Mouse (Mus musculus): ENCODE results near the gene Ccdc7a. TPM values are rescaled to one million over a fixed set of nuclear protein-coding genes. Genes with fewer than 3 reads are reported as not detected.

Gene Ccdc7a
- total and polyA plus RNA-seq, 2 experiments from 2014 or later: not detected

DNA sequence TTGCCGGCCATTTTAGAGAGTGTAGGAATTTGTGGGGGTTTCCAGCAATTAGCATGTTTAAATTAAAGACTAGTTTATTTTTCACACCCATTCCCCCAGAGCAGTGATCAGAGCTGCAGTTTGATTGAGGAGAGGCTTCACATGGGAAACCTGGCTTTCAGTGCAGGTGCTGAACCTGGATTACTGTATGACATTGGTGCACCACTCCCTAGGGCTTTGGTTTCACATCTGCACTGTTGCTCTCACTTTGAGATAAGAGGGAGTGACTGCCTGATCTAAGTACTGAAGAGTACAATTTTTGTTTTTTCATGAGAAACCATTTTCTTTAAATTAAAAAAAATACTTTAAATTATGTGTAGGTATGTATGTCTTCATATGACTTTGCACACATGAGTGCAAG, 375.3 kb downstream of the Ccdc7a start:
- no peak overlapping the region for H3K4me2 ChIP-seq (ENCODE audit: low read depth, low read length)
- no peak for TF ChIP-seq CTCF (IDR thresholded peaks at IDR 0.05; ENCODE audit: low read depth)
- DNase-seq (ENCODE audit: low spot score) (no peak), ATAC-seq (no peak)
- WGBS: 77% methylated on average over 1 of the region's 1 CpGs
- no peaks in the 10 kb centered on the region for H3K9me3 ChIP-seq (ENCODE audit: low read length)
- H3K4me1 ChIP-seq (ENCODE audit: insufficient read depth, low read length): peaks cover 22% of the 10 kb centered on the region; the same call in 1 of the 2 replicates
- H3K9ac ChIP-seq (replicated peaks; ENCODE audit: low read length): no peak overlapping the region
- no peak overlapping the region for H3K27ac ChIP-seq
- H3K4me3 ChIP-seq (ENCODE audit: low read length): no peak overlapping the region
- no peaks in the 10 kb centered on the region for H3K36me3 ChIP-seq (ENCODE audit: insufficient read depth, low read length)
- no peaks in the 10 kb centered on the region for H3K27me3 ChIP-seq (ENCODE audit: insufficient read depth, low read length)

DNA sequence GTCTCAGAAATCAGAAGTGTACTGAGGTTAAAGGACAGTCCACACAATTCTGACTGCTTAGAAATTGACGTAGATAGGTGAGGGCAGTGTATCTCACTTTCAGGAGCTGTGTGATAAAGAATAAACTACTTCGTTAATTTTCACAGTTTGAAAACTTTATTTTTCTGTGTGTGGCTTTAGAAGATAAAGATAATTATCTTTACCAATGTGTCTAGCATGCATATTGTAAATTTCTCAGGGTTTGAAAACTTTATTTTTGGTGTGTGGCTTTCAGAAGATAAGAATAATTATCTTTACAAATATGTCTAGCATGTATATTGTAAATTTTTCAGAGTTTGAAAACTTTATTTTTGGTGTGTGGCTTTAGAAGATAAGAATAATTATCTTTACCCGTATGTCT, 376.6 kb downstream of the Ccdc7a start:
- no peak overlapping the region for H3K9ac ChIP-seq (replicated peaks; ENCODE audit: low read length)
- H3K4me2 ChIP-seq (ENCODE audit: low read depth, low read length): 0 out of 2 replicates have a peak overlapping the region, but pooled peaks have one; percentile 18
- ATAC-seq: no peak
- DNase-seq (ENCODE audit: low spot score): no peak
- H3K4me1 ChIP-seq (ENCODE audit: insufficient read depth, low read length): peaks cover 22% of the 10 kb centered on the region; the same call in 1 of the 2 replicates
- no peaks in the 10 kb centered on the region for H3K36me3 ChIP-seq (ENCODE audit: insufficient read depth, low read length)
- no peak overlapping the region for H3K4me3 ChIP-seq (ENCODE audit: low read length)
- H3K27ac ChIP-seq: no peak overlapping the region
- TF ChIP-seq CTCF (IDR thresholded peaks at IDR 0.05; ENCODE audit: low read depth): no peak
- H3K27me3 ChIP-seq (ENCODE audit: insufficient read depth, low read length): no peaks in the 10 kb centered on the region
- WGBS: 82% methylated on average over 3 of the region's 3 CpGs
- no peaks in the 10 kb centered on the region for H3K9me3 ChIP-seq (ENCODE audit: low read length)

GRCm38 (mm10) chr8:128686429-128686990, 378.8 kb downstream of the Ccdc7a start:
- Histone ChIP-seq H3K4me3 (ENCODE audit: low read length) (peak overlapping the region; percentile 96), H3K36me3 (ENCODE audit: insufficient read depth, low read length) (no peaks in the 10 kb centered on the region), H3K4me2 (ENCODE audit: low read depth, low read length) (peak overlapping the region; percentile 79), H3K4me1 (ENCODE audit: insufficient read depth, low read length) (peaks cover 22% of the 10 kb centered on the region; the same call in 1 of the 2 replicates), H3K27me3 (ENCODE audit: insufficient read depth, low read length) (no peaks in the 10 kb centered on the region), H3K27ac (peak overlapping the region; percentile 100), H3K9me3 (ENCODE audit: low read length) (no peaks in the 10 kb centered on the region), H3K9ac (replicated peaks; ENCODE audit: low read length) (peak overlapping the region; percentile 97)
- 4% methylated on average over 2 of the region's 2 CpGs for WGBS
- ATAC-seq (no peak), DNase-seq (ENCODE audit: low spot score) (no peak)
- TF ChIP-seq CTCF (IDR thresholded peaks at IDR 0.05; ENCODE audit: low read depth): no peak

- Histone ChIP-seq H3K27ac (peak within 1 kb of the TSS; percentile 100), H3K4me3 (ENCODE audit: low read length) (peak within 1 kb of the TSS; percentile 96), H3K9me3 (ENCODE audit: low read length) (no peaks in the 10 kb centered on the region), H3K4me1 (ENCODE audit: insufficient read depth, low read length) (peaks cover 22% of the 10 kb centered on the region; the same call in 1 of the 2 replicates), H3K4me2 (ENCODE audit: low read depth, low read length) (peak within 1 kb of the TSS; percentile 79), H3K9ac (replicated peaks; ENCODE audit: low read length) (peak within 1 kb of the TSS; percentile 97), H3K27me3 (ENCODE audit: insufficient read depth, low read length) (no peaks in the 10 kb centered on the region), H3K36me3 (ENCODE audit: insufficient read depth, low read length) (no peaks in the 10 kb centered on the region)
- TF ChIP-seq CTCF (IDR thresholded peaks at IDR 0.05; ENCODE audit: low read depth): peak; percentile 47
- ATAC-seq (peak; percentile 97), DNase-seq (ENCODE audit: low spot score) (peak; percentile 96)
- WGBS: under 1% methylated on average over 102 of the region's 113 CpGs
Measured at GRCm38 (mm10) chr8:128685507-128686428, 379.5 kb downstream of the Ccdc7a start, which contains the start of gene Itgb1. Gene Itgb1, plus strand, starts transcription at chr8:128685654.

GRCm38 (mm10) chr8:128684609-128685506, 380.5 kb downstream of the Ccdc7a start:
- H3K9ac ChIP-seq (replicated peaks; ENCODE audit: low read length): peak overlapping the region; percentile 97
- peak overlapping the region; percentile 100 for H3K27ac ChIP-seq
- peak; percentile 71 for DNase-seq (ENCODE audit: low spot score)
- 0 out of 2 replicates have a peak, but pooled peaks cover 14% of the 10 kb centered on the region for H3K4me1 ChIP-seq (ENCODE audit: insufficient read depth, low read length)
- no peak for TF ChIP-seq CTCF (IDR thresholded peaks at IDR 0.05; ENCODE audit: low read depth)
- 4% methylated on average over 25 of the region's 25 CpGs for WGBS
- H3K4me2 ChIP-seq (ENCODE audit: low read depth, low read length): peak overlapping the region; percentile 79
- H3K9me3 ChIP-seq (ENCODE audit: low read length): no peaks in the 10 kb centered on the region
- H3K36me3 ChIP-seq (ENCODE audit: insufficient read depth, low read length): no peaks in the 10 kb centered on the region
- H3K27me3 ChIP-seq (ENCODE audit: insufficient read depth, low read length): no peaks in the 10 kb centered on the region
- H3K4me3 ChIP-seq (ENCODE audit: low read length): peak overlapping the region; percentile 96
- no peak for ATAC-seq

Other genes with a start within 250 kb of the Ccdc7a start
- gene Ccdc7b, start 1.6 kb upstream of the Ccdc7a start, total RNA-seq (2014; rRNA removed): not detected in 2 replicates
- gene Ccdc7b, start 1.6 kb upstream of the Ccdc7a start, polyA plus RNA-seq (2015; fragmentation: Nextera tagmentation; extraction: Ambion mirVana): not detected in 2 replicates
- not detected in 2 replicates for gene Gm10999, start 66.1 kb upstream of the Ccdc7a start, total RNA-seq (2014; rRNA removed)
- gene Gm10999, start 66.1 kb upstream of the Ccdc7a start, polyA plus RNA-seq (2015; fragmentation: Nextera tagmentation; extraction: Ambion mirVana): not detected in 2 replicates
- 7.5 and 19.1 TPM in 2 replicates for gene 2610044O15Rik8, start 168.9 kb upstream of the Ccdc7a start, total RNA-seq (2014; rRNA removed)
- gene 2610044O15Rik8, start 168.9 kb upstream of the Ccdc7a start, polyA plus RNA-seq (2015; fragmentation: Nextera tagmentation; extraction: Ambion mirVana): 16.9 and 17.9 TPM in 2 replicates